Mouse (Mus musculus) lung, adult 2 months (tissue): ENCODE results near the gene Optc.

Experiments
- CTCF ChIP-seq: fragments of 200-500 bp; IDR thresholded peaks from 2 replicates; pipeline ENCODE4 v1.5.1; 2011; ENCODE audit warnings: mild to moderate bottlenecking, low read length, control low read depth; ENCODE audit not compliant: insufficient read depth
- POLR2A ChIP-seq: fragments of 200-500 bp; IDR thresholded peaks from 2 replicates; pipeline ENCODE4 v1.6.1; 2011; ENCODE audit warnings: low read depth, mild to moderate bottlenecking, control low read depth, low read length, borderline replicate concordance; ENCODE audit errors: extremely low read depth

DNA sequence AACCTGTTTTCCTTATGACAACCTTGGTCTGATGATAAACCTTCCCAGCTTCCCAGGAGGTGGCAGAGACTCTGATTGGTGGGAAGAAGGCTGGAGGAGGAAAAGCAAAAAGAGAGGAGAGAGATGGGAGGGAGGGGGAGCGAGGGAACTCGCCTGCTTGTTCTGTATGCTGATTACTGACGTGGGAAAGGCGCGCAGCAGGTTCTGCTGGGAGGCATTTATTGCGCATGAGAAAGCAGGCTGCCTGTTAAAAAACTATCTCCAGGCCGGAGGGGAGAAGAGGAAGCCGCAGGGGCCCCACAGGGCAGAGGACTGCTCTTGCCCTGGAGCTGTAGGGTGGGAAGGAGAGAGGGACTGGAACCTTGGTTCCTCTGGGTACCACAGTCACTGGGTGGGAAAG, 20.8 kb downstream of the Optc start:
- no peak for TF ChIP-seq CTCF
- TF ChIP-seq POLR2A = no peak
